Mouse (Mus musculus) adipocyte (in vitro differentiated cells): ENCODE results near the gene Sgms2.
A peak's percentile ranks its signal among the peaks of the same experiment; 100 is the strongest.
"Not testable (repeated sequence)": the region's sequence is repeated elsewhere in the genome, so short reads cannot be mapped to it uniquely, and the experiment has no call there.

ENCODE experiments used
- DNase-seq: peaks from one replicate; pipeline ENCODE4 v3.0.0-alpha.2; 2016; ENCODE audit warnings: low spot score

Sgms2 gene

GRCm38 (mm10) chr3:131357643-131358042, 133.6 kb downstream of the Sgms2 start:
- DNase-seq = no peak

GRCm38 (mm10) chr3:131356026-131356425, 135.2 kb downstream of the Sgms2 start:
- no peak for DNase-seq

GRCm38 (mm10) chr3:131350539-131350938, 140.7 kb downstream of the Sgms2 start:
- no peak for DNase-seq

- DNase-seq = no peak
Observed at GRCm38 (mm10) chr3:131349013-131349412, 142.2 kb downstream of the Sgms2 start.

GRCm38 (mm10) chr3:131348579-131348950, 142.6 kb downstream of the Sgms2 start:
- DNase-seq = no peak

GRCm38 (mm10) chr3:131347831-131348578, 143.2 kb downstream of the Sgms2 start:
- DNase-seq = peak; percentile 29

- no peak for DNase-seq
Observed at GRCm38 (mm10) chr3:131345903-131346302, 145.3 kb downstream of the Sgms2 start.

GRCm38 (mm10) chr3:131343311-131343710, 147.9 kb downstream of the Sgms2 start:
- no peak for DNase-seq

- DNase-seq = peak; percentile 31
Observed at GRCm38 (mm10) chr3:131340885-131341284, 150.3 kb downstream of the Sgms2 start.

- DNase-seq = no peak
Observed at GRCm38 (mm10) chr3:131339280-131339679, 151.9 kb downstream of the Sgms2 start.

- not testable (repeated sequence) for DNase-seq
Observed at GRCm38 (mm10) chr3:131337749-131338148, 153.5 kb downstream of the Sgms2 start.

GRCm38 (mm10) chr3:131336629-131337028, 154.6 kb downstream of the Sgms2 start:
- no peak for DNase-seq

GRCm38 (mm10) chr3:131335117-131335547, 156.1 kb downstream of the Sgms2 start:
- no peak for DNase-seq

- no peak for DNase-seq
Observed at GRCm38 (mm10) chr3:131327189-131327588, 164.0 kb downstream of the Sgms2 start.

- DNase-seq = no peak
Observed at GRCm38 (mm10) chr3:131326637-131327036, 164.6 kb downstream of the Sgms2 start.

- no peak for DNase-seq
Observed at GRCm38 (mm10) chr3:131322081-131322815, 169.0 kb downstream of the Sgms2 start.

- DNase-seq = peak; percentile 96
Observed at GRCm38 (mm10) chr3:131320184-131320583, 171.0 kb downstream of the Sgms2 start.

GRCm38 (mm10) chr3:131318211-131318610, 173.0 kb downstream of the Sgms2 start:
- DNase-seq = no peak

- DNase-seq = no peak
Observed at GRCm38 (mm10) chr3:131317126-131317525, 174.1 kb downstream of the Sgms2 start.

- DNase-seq = no peak
Observed at GRCm38 (mm10) chr3:131315957-131316510, 175.2 kb downstream of the Sgms2 start.

GRCm38 (mm10) chr3:131312340-131312739, 178.9 kb downstream of the Sgms2 start:
- no peak for DNase-seq

GRCm38 (mm10) chr3:131310572-131310971, 180.6 kb downstream of the Sgms2 start:
- DNase-seq = no peak

- no peak for DNase-seq
Observed at GRCm38 (mm10) chr3:131307811-131308210, 183.4 kb downstream of the Sgms2 start.
